Mouse (Mus musculus) cerebellum, postnatal 14 days (tissue): ENCODE measurements at regions not wholly inside any gene's neighbourhood (a gene's known extent, or its start where the extent isn't known, plus 50 kb on each side); places are given as distances from the start of the nearest gene placed in this dataset.
A peak's percentile ranks its signal among the peaks of the same experiment; 100 is the strongest.
"Not testable (repeated sequence)": the region's sequence is repeated elsewhere in the genome, so short reads cannot be mapped to it uniquely, and the experiment has no call there.

ENCODE experiments used
- DNase-seq, 2 experiments: peaks; one replicate each; pipeline ENCODE4 v3.0.0; 2021; ENCODE audit warnings: mixed read lengths in 2 of 2

GRCm38 (mm10) chr15:14815556-14815955 is 1642.1 kb upstream of the Cdh6 start:
- DNase-seq, result no peak

DNA sequence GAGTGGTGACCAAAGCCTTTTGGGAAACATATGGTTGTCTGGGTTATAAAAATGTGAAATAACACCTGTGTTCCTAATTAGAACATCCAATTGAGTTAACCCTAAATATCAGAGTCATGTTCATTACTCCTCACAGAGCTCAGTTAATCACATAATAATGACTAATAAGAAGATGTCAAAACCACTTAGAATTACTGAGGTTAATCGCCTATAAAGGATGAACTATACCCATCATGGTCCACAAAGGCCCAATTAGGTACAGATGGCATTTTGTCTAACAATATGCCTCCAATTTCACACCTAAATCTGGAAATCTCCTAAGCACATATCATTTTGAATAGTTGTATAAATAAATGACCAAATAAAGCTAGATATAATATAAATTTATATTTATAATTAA is 1633.4 kb upstream of the Cdh6 start:
- no peak for DNase-seq

DNA sequence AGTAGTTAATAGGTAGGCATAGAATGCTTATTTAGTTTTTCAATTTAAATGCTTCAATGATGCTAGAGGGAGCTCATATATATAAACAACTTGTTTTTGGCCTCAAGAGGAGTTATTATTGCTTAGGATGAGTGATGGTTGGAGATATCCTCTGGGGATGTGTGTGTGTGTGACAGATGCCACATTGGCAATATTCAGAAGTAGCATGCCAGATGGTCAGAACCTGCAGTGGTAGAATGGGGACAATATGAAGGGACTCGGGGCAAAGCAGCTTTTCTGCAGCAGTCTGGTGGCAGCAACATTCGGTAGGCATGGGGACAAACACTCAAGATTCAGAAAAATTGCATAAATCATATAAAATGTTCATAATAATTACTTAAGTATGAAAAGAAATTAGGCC is 1621.7 kb upstream of the Cdh6 start:
- peak; percentile 25 to 48 for DNase-seq

- DNase-seq, result peak; percentile 55 to 60
Measured at GRCm38 (mm10) chr15:14780727-14781126, 1607.3 kb upstream of the Cdh6 start.

GRCm38 (mm10) chr15:14741733-14742132 is 1568.3 kb upstream of the Cdh6 start:
- DNase-seq, result no peak

GRCm38 (mm10) chr15:14697925-14698324 is 1524.5 kb upstream of the Cdh6 start:
- DNase-seq, result not testable (repeated sequence)

GRCm38 (mm10) chr15:14696481-14696880 is 1523.0 kb upstream of the Cdh6 start:
- DNase-seq, result no peak

DNA sequence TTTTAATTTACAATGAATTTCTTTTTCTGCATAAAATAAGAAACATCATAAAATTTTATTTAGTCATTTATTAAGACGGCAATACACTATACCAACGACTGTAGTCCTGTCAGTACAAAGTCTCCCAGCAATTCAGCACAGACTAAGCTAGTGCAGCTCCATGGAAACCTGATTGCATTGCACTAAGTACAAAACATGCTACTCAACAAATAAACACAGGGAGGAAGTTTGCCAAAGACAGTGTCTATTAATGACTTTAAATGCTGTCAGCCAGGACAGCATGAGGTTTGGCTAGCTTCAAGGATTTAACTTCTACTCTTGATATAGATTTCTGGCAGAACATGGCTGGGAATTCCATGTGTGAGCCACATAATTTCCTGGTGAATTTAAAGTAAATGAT is 1515.7 kb upstream of the Cdh6 start:
- no peak for DNase-seq

DNA sequence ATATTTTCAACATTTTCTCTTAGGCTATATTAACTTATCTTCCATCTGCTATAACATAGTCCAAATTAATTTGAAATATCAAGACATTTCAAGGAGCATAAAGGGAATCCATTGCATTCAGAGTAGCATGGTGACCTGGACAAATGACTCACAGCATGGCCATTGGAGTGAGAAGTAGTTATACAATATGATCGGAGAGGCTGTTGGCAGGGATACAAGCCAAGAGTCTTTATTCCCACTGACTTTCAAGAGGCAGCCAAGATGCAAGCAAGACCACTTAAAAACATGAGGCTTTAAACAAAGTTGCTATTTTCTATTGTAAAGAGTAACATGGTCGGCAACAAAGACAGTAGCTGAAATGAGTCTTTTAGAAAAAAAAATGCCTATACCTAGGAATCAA is 1468.8 kb upstream of the Cdh6 start:
- peak in 1 of 2 experiments; percentile 11 for DNase-seq

- DNase-seq, result peak; percentile 77 to 79
Measured at GRCm38 (mm10) chr15:14628523-14628922, 1455.0 kb upstream of the Cdh6 start.

- DNase-seq, result no peak
Measured at GRCm38 (mm10) chr15:14606691-14607090, 1433.2 kb upstream of the Cdh6 start.
